Mouse (Mus musculus) embryonic fibroblast, embryonic 13.5 days (primary cell): ENCODE measurements at regions not wholly inside any gene's neighbourhood (a gene's known extent, or its start where the extent isn't known, plus 50 kb on each side); places are given as distances from the start of the nearest gene placed in this dataset.
A peak's percentile ranks its signal among the peaks of the same experiment; 100 is the strongest.

Experiments
- CTCF ChIP-seq: IDR thresholded peaks from 2 replicates; pipeline ENCODE4 v1.5.1; 2011; ENCODE audit warnings: mild to moderate bottlenecking, control low read depth, low read length, moderate library complexity, borderline replicate concordance; ENCODE audit not compliant: insufficient read depth
- POLR2A ChIP-seq: IDR thresholded peaks from 2 replicates; pipeline ENCODE4 v1.6.1; 2011; ENCODE audit warnings: low read depth, mild to moderate bottlenecking, control low read depth, low read length, moderate library complexity

- TF ChIP-seq POLR2A (no peak), CTCF (peak; percentile 64)
Measured at GRCm38 (mm10) chr3:9067048-9067447, 542.8 kb downstream of the Zfp704 start.
